In genomic region chr5:64663766-64664165, GRCm38 (mm10) we compare ENCODE assay signal across 22 mouse cellular contexts.
"Had no signal": no experiment of that assay in that cellular context is flagged by ENCODE, and none has a peak within 500 bp of the region (broad histone marks: within the 10 kb centered on the region; RNA-seq: fewer than 3 reads in every experiment).

No protein-coding gene starts in this region.

- ATAC-seq: intestine, postnatal 0 days; liver, postnatal 0 days; lung, postnatal 0 days; midbrain, embryonic 15.5 days had no signal

- H3K27ac ChIP-seq: layer of hippocampus, adult 2 months; limb, embryonic 10.5 days; limb, embryonic 13.5 days; liver, embryonic 14.5 days; macrophage; midbrain, embryonic 12.5 days; midbrain, embryonic 15.5 days; neural tube, embryonic 12.5 days; neural tube, embryonic 15.5 days; stomach, postnatal 0 days had no signal

- H3K27me3 ChIP-seq: limb, embryonic 13.5 days; midbrain, embryonic 12.5 days; midbrain, embryonic 15.5 days; neural tube, embryonic 12.5 days; neural tube, embryonic 15.5 days had no signal

- DNase-seq: layer of hippocampus, adult 9-11 months; liver, postnatal 0 days; lung, embryonic 14.5 days; right cerebral cortex, adult 18-20 months; right cerebral cortex, postnatal 14 days; right cerebral cortex, postnatal 4 days; thymus, adult 2 months; thymus, postnatal 14 days; thymus, postnatal 4 days had no signal

- H3K9me3 ChIP-seq: limb, embryonic 10.5 days; limb, embryonic 13.5 days; midbrain, embryonic 12.5 days; midbrain, embryonic 15.5 days; neural tube, embryonic 12.5 days; neural tube, embryonic 15.5 days had no signal

- H3K4me2 ChIP-seq: limb, embryonic 13.5 days; liver, embryonic 11.5 days; lung, embryonic 14.5 days; midbrain, embryonic 12.5 days; midbrain, embryonic 15.5 days; neural tube, embryonic 12.5 days; neural tube, embryonic 15.5 days had no signal

- H3K4me3 ChIP-seq: layer of hippocampus, adult 2 months; limb, embryonic 10.5 days; limb, embryonic 13.5 days; midbrain, embryonic 12.5 days; midbrain, embryonic 15.5 days; neural tube, embryonic 12.5 days; neural tube, embryonic 15.5 days had no signal

- H3K4me1 ChIP-seq: midbrain, embryonic 15.5 days; neural tube, embryonic 12.5 days; neural tube, embryonic 15.5 days had no signal

- H3K36me3 ChIP-seq: limb, embryonic 10.5 days; limb, embryonic 13.5 days; midbrain, embryonic 12.5 days; midbrain, embryonic 15.5 days; neural tube, embryonic 12.5 days; neural tube, embryonic 15.5 days had no signal

- H3K9ac ChIP-seq: limb, embryonic 13.5 days; liver, embryonic 14.5 days; liver, postnatal 0 days; lung, embryonic 14.5 days; midbrain, embryonic 12.5 days; midbrain, embryonic 15.5 days; neural tube, embryonic 12.5 days; neural tube, embryonic 15.5 days had no signal
